Mouse (Mus musculus) adrenal gland (tissue): Measurements from ENCODE around the gene Snrpb2.

Source experiments
- intact Hi-C: fragments of 180-260 bp; cut with DNase I; formaldehyde crosslinking; loops from one replicate; pipeline ENCODE4 v1.15.1; 2025

Gene Snrpb2

DNA sequence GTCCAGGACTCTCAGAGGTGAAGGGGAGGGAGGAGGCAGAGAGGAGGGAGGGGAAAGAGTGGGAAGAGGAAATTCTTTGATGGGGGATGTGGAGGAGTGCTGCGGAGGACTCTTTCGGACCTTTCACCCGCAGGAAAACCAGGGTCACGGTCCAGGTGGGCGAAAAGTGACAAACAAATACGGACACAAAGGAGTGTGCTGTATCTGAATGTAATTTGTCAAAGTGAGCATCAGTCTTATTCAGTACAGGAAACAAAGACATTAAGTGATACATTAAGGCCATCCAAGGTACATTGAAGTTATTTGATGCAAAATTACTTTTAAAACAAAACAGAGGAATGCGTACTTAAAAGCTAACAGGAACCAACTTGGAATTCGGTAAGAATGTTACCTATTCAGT, 27.0 kb downstream of the Snrpb2 start:
- intact Hi-C loops = loop anchor here (5.0 kb wide), 2 partner anchors 123 to 228 kb away; no protein-coding TSS in a partner anchor

GRCm38 (mm10) chr2:143093726-143094125, 30.9 kb downstream of the Snrpb2 start:
- intact Hi-C loops = loop anchor here (5.0 kb wide), 2 partner anchors 126 to 231 kb away; no protein-coding TSS in a partner anchor

- intact Hi-C loops = loop anchor here (5.0 kb wide), 2 partner anchors 127 to 232 kb away; no protein-coding TSS in a partner anchor
These were observed 31.9 kb downstream of the Snrpb2 start for GRCm38 (mm10) chr2:143094761-143095160.

DNA sequence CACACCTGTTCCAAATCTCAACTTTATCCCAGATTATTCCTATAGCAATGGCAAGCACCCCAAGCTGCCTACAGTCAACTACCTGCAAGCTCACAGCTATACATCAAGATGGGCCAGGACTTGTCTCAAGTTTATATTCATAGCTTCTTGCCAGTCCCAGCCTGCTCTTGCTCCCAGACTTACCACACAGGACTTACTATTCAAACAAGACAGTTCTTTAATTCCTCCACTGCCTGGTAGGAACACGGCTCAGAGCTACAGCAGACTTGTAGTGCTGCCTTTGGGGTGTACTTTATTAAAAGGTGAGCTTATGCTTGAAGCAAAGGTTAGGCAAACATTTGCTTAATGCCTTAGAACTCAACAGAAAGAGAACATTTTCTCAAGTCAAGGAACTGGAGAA, 34.3 kb downstream of the Snrpb2 start:
- intact Hi-C loops = no loop called here

GRCm38 (mm10) chr2:143113859-143114258, 51.0 kb downstream of the Snrpb2 start:
- intact Hi-C loops = loop anchor here (2.0 kb wide), 1 partner anchor 663 kb away; no protein-coding TSS in a partner anchor

- intact Hi-C loops = loop anchor here (5.0 kb wide), 1 partner anchor 593 kb away; no protein-coding TSS in a partner anchor
These were observed 51.9 kb downstream of the Snrpb2 start for GRCm38 (mm10) chr2:143114716-143115115.

DNA sequence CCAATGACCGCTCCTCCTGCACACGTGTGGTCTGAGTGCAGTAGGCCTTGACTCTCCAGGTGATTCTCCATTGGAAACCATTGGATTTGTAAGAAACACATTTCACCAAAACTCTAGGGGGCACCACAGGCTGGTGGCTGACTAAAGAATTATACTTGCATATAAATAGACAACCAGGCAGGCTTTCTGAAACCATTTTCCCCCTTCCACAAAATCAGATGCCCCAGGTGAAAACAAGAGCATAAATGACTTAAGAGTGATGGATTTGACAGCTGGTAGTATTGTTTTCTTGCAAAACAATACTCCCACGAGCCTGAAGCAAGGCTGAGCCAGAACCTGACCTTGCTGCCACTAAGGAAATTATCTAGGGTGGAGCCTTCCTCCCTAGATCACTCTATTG, 54.6 kb downstream of the Snrpb2 start:
- intact Hi-C loops = loop anchor here (5.0 kb wide), 1 partner anchor 590 kb away; no protein-coding TSS in a partner anchor

DNA sequence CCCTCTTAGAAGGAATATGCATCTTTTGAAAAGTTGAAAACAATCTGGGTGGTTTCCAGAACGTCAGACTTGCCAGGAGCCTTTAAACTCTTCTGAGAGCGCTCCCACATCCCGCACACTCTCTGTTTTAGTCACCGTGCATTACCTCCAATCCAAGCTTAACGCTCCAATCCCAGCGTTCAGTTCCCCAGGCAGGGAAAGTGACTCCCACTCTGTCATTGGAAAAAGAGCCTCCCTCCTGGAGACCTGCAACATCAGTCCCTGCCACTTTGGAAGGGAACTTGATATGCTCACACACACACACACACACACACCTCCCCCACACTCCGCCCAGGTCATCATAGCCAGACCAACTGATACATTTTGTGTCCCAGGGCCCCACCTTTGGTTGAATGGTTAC, 55.4 kb downstream of the Snrpb2 start:
- intact Hi-C loops = loop anchor here (5.0 kb wide), 1 partner anchor 589 kb away; no protein-coding TSS in a partner anchor
